Mouse (Mus musculus): ENCODE measurements around the gene 2310030G06Rik. TPM values are rescaled to one million over a fixed set of nuclear protein-coding genes. Genes with fewer than 3 reads are reported as not detected.

The 2310030G06Rik gene
- total RNA-seq, 2 experiments from 2014 or later = not detected

- no peak for ATAC-seq (replicated peaks; ENCODE audit: low FRiP score, poor library complexity, severe bottlenecking)
These were observed 530 bp downstream of the 2310030G06Rik start for GRCm38 (mm10) chr9:50745806-50746205.

GRCm38 (mm10) chr9:50742744-50743143 is 3.6 kb downstream of the 2310030G06Rik start:
- ATAC-seq (replicated peaks; ENCODE audit: low FRiP score, poor library complexity, severe bottlenecking) = no peak

GRCm38 (mm10) chr9:50742261-50742660 is 4.1 kb downstream of the 2310030G06Rik start:
- no peak for ATAC-seq (replicated peaks; ENCODE audit: low FRiP score, poor library complexity, severe bottlenecking)

- ATAC-seq (replicated peaks; ENCODE audit: low FRiP score, poor library complexity, severe bottlenecking) = no peak
These were observed 5.2 kb downstream of the 2310030G06Rik start for GRCm38 (mm10) chr9:50740867-50741784.

GRCm38 (mm10) chr9:50738914-50739870 is 7.1 kb downstream of the 2310030G06Rik start, which contains the start of gene Dixdc1:
Gene Dixdc1 (minus strand): TSS chr9:50739517.
- peak; percentile 96 for ATAC-seq (replicated peaks; ENCODE audit: low FRiP score, poor library complexity, severe bottlenecking)

GRCm38 (mm10) chr9:50734989-50735388 is 11.3 kb downstream of the 2310030G06Rik start:
- ATAC-seq (replicated peaks; ENCODE audit: low FRiP score, poor library complexity, severe bottlenecking) = no peak

- no peak for ATAC-seq (replicated peaks; ENCODE audit: low FRiP score, poor library complexity, severe bottlenecking)
These were observed 13.8 kb downstream of the 2310030G06Rik start for GRCm38 (mm10) chr9:50732560-50732959.

GRCm38 (mm10) chr9:50729600-50729999 is 16.7 kb downstream of the 2310030G06Rik start:
- ATAC-seq (replicated peaks; ENCODE audit: low FRiP score, poor library complexity, severe bottlenecking) = no peak

GRCm38 (mm10) chr9:50727925-50728651 is 18.2 kb downstream of the 2310030G06Rik start:
- no peak for ATAC-seq (replicated peaks; ENCODE audit: low FRiP score, poor library complexity, severe bottlenecking)

- no peak for ATAC-seq (replicated peaks; ENCODE audit: low FRiP score, poor library complexity, severe bottlenecking)
These were observed 19.0 kb downstream of the 2310030G06Rik start for GRCm38 (mm10) chr9:50727171-50727924.

- ATAC-seq (replicated peaks; ENCODE audit: low FRiP score, poor library complexity, severe bottlenecking) = no peak
These were observed 20.3 kb downstream of the 2310030G06Rik start for GRCm38 (mm10) chr9:50725921-50726590.

GRCm38 (mm10) chr9:50724661-50725330 is 21.5 kb downstream of the 2310030G06Rik start:
- ATAC-seq (replicated peaks; ENCODE audit: low FRiP score, poor library complexity, severe bottlenecking) = no peak

- no peak for ATAC-seq (replicated peaks; ENCODE audit: low FRiP score, poor library complexity, severe bottlenecking)
These were observed 22.2 kb downstream of the 2310030G06Rik start for GRCm38 (mm10) chr9:50724147-50724546.

GRCm38 (mm10) chr9:50723406-50723805 is 22.9 kb downstream of the 2310030G06Rik start:
- ATAC-seq (replicated peaks; ENCODE audit: low FRiP score, poor library complexity, severe bottlenecking) = no peak

GRCm38 (mm10) chr9:50722451-50722911 is 23.9 kb downstream of the 2310030G06Rik start:
- ATAC-seq (replicated peaks; ENCODE audit: low FRiP score, poor library complexity, severe bottlenecking) = no peak

- no peak for ATAC-seq (replicated peaks; ENCODE audit: low FRiP score, poor library complexity, severe bottlenecking)
These were observed 25.3 kb downstream of the 2310030G06Rik start for GRCm38 (mm10) chr9:50721061-50721460.

- no peak for ATAC-seq (replicated peaks; ENCODE audit: low FRiP score, poor library complexity, severe bottlenecking)
These were observed 27.5 kb downstream of the 2310030G06Rik start for GRCm38 (mm10) chr9:50718878-50719277.

- no peak for ATAC-seq (replicated peaks; ENCODE audit: low FRiP score, poor library complexity, severe bottlenecking)
These were observed 32.1 kb downstream of the 2310030G06Rik start for GRCm38 (mm10) chr9:50714188-50714587.
